Mouse (Mus musculus) midbrain, embryonic 11.5 days (tissue): ENCODE measurements around the gene Atp9a. TPM values are rescaled to one million over a fixed set of nuclear protein-coding genes. Genes with fewer than 3 reads are reported as not detected.
A peak's percentile ranks its signal among the peaks of the same experiment; 100 is the strongest.

ENCODE experiments used
- ATAC-seq: fragments of 200-750 bp; cut with Nextera tagmentation; 2 replicates; pipeline ENCODE4 v1.8.0; 2017; ENCODE audit warnings: moderate TSS enrichment, moderate library complexity; ENCODE audit not compliant: low FRiP score
- DNase-seq: peaks from one replicate; pipeline ENCODE4 v3.0.0; 2015; ENCODE audit warnings: low spot score; ENCODE audit errors: missing footprints
- H3K27ac ChIP-seq: fragments of 300-500 bp; sonication (generic); 2 replicates; pipeline ENCODE4 v1.5.1; 2014; ENCODE audit warnings: low read depth, low read length
- H3K27me3 ChIP-seq: fragments of 300-500 bp; sonication (generic); 2 replicates; pipeline ENCODE4 v1.6.1; 2014; ENCODE audit warnings: mild to moderate bottlenecking, low read length, moderate library complexity, mixed read lengths; ENCODE audit not compliant: control insufficient read depth, insufficient read depth
- H3K36me3 ChIP-seq: fragments of 300-500 bp; sonication (generic); 2 replicates; pipeline ENCODE4 v1.6.1; 2014; ENCODE audit warnings: mild to moderate bottlenecking, low read length, moderate library complexity, mixed read lengths; ENCODE audit not compliant: control insufficient read depth, insufficient read depth
- H3K4me1 ChIP-seq: fragments of 300-500 bp; sonication (generic); 2 replicates; pipeline ENCODE4 v1.6.1; 2014; ENCODE audit warnings: low read length; ENCODE audit not compliant: control insufficient read depth, insufficient read depth
- H3K4me2 ChIP-seq: fragments of 300-500 bp; sonication (generic); 2 replicates; pipeline ENCODE4 v1.6.1; 2014; ENCODE audit warnings: mild to moderate bottlenecking, moderate library complexity
- H3K4me3 ChIP-seq: fragments of 300-500 bp; sonication (generic); 2 replicates; pipeline ENCODE4 v1.5.1; 2014; ENCODE audit warnings: low read depth, low read length
- H3K9ac ChIP-seq: fragments of 300-500 bp; sonication (generic); 2 replicates; pipeline ENCODE4 v1.6.1; 2014; ENCODE audit warnings: low read length
- H3K9me3 ChIP-seq: fragments of 300-500 bp; sonication (generic); 2 replicates; pipeline ENCODE4 v1.6.1; 2016; ENCODE audit warnings: low read length; ENCODE audit not compliant: control insufficient read depth
- WGBS: fragments of 180-500 bp; shearing (Covaris S2); extraction: QIAGEN DNeasy Blood & Tissue Kit; methylation state at CpG from one replicate; pipeline ENCODE4 v1.1.7; 2014; 5-methylcytosine and 5-hydroxymethylcytosine counted together
- polyA plus RNA-seq: library from polyadenylated mRNA; unstranded; fragments of >200 nt; fragmentation: Nextera tagmentation; extraction: Ambion mirVana; gene quantifications from 2 replicates; pipeline ENCODE4 v1.2.1, GENCODE M21; 2014

Atp9a gene
- polyA plus RNA-seq, 1 experiment from 2014 or later, result 16.8 TPM

DNA sequence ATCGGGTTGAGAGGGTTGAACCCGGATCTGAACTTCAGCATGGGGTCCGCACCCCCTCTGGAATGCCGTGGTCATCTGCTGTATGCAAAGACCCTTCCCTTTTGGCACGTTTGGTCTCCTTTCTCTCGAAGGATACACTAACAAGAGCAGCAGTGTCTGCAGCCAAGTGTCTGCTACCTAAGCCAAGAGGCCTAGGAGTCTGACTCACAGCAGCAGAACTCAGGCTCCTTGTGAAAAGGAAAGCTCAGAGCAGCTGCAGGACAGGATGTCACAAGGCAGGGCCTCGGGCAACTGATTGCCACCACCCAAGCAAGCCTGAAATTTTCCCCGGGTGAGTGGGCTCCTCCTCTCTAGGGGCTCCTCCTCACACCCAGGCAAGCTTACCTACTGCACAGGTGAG is 94.0 kb downstream of the Atp9a start:
- Histone ChIP-seq H3K4me3 (no peak overlapping the region), H3K9me3 (no peaks in the 10 kb centered on the region), H3K4me2 (no peak overlapping the region), H3K27me3 (no peaks in the 10 kb centered on the region), H3K9ac (no peak overlapping the region), H3K36me3 (no peaks in the 10 kb centered on the region; the same call in 1 of the 2 replicates), H3K27ac (no peak overlapping the region), H3K4me1 (no peaks in the 10 kb centered on the region)
- no peak for DNase-seq
- no peak for ATAC-seq
- 82% methylated on average over 8 of the region's 8 CpGs for WGBS

DNA sequence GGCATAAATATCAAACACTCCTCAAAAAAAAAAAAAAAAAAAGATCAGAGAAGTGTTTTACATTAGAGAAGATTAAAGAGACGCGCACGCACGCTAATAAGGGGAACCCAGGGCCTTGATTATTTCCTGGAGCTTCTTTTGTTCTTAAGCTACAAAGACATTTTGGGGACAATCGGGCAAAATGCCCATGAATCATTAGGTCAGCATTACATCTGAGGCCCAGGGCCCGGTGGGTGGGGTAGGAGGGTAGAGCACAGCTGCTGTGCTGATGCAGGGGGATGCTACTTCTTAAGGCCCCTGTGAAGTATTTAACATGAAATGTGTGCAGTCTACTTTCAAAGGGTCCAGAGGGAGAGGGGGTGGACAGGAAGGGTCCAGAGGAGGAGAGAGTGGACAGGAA is 97.4 kb downstream of the Atp9a start:
- Histone ChIP-seq H3K4me2 (no peak overlapping the region), H3K36me3 (no peaks in the 10 kb centered on the region; the same call in 1 of the 2 replicates), H3K27me3 (no peaks in the 10 kb centered on the region), H3K4me3 (no peak overlapping the region), H3K27ac (no peak overlapping the region), H3K4me1 (peaks cover 7% of the 10 kb centered on the region; the same call in 1 of the 2 replicates), H3K9me3 (no peaks in the 10 kb centered on the region), H3K9ac (no peak overlapping the region)
- no peak for ATAC-seq
- no peak for DNase-seq
- WGBS, result 68% methylated on average over 6 of the region's 6 CpGs

DNA sequence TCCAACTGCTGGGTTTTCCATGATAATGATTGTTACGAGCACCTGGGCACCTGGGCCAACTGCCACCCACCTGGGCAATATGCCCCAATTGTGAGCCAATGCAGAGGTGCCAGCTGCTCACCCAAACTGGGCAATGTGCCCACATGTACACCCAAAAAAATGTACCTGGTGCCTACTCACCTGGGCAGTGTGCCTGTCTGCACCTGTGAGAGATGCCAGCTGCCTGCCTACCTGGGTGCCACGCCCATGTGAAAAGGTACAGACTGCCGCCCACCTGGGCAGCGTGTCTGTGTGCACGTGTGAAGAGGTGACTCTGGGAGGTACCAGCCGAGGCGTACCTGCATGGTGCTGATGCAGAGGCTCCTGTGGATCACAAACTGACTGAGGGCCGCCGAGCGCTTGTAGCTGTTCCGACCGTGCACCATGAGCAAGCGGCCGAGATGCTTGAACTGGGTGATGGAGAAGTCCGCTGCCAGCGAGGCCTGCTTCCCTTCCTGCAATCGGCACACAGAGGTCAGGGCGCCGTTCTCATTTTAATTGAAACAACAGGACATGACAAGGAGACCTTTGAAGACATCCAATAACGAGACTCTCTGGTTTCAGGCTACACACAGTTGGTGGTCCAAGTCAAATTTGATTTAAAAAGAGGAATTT is 98.6 kb downstream of the Atp9a start:
- Histone ChIP-seq H3K27me3 (no peaks in the 10 kb centered on the region), H3K4me1 (peaks cover 7% of the 10 kb centered on the region; the same call in 1 of the 2 replicates), H3K4me2 (no peak overlapping the region), H3K27ac (no peak overlapping the region), H3K36me3 (no peaks in the 10 kb centered on the region), H3K9me3 (no peaks in the 10 kb centered on the region), H3K9ac (no peak overlapping the region), H3K4me3 (no peak overlapping the region)
- ATAC-seq (no peak), DNase-seq (no peak)
- WGBS, result 84% methylated on average over 20 of the region's 20 CpGs

- H3K9me3 ChIP-seq, result no peaks in the 10 kb centered on the region
- no peaks in the 10 kb centered on the region for H3K36me3 ChIP-seq
- ATAC-seq, result peak; percentile 75
- WGBS, result 56% methylated on average over 11 of the region's 11 CpGs
- H3K4me3 ChIP-seq, result no peak overlapping the region
- no peak overlapping the region for H3K9ac ChIP-seq
- peaks cover 7% of the 10 kb centered on the region; the same call in 1 of the 2 replicates for H3K4me1 ChIP-seq
- no peak overlapping the region for H3K4me2 ChIP-seq
- no peaks in the 10 kb centered on the region for H3K27me3 ChIP-seq
- H3K27ac ChIP-seq, result peak overlapping the region; percentile 49; the same call in 1 of the 2 replicates
- DNase-seq, result no peak
Measured at GRCm38 (mm10) chr2:168642187-168642586, 100.0 kb downstream of the Atp9a start.

DNA sequence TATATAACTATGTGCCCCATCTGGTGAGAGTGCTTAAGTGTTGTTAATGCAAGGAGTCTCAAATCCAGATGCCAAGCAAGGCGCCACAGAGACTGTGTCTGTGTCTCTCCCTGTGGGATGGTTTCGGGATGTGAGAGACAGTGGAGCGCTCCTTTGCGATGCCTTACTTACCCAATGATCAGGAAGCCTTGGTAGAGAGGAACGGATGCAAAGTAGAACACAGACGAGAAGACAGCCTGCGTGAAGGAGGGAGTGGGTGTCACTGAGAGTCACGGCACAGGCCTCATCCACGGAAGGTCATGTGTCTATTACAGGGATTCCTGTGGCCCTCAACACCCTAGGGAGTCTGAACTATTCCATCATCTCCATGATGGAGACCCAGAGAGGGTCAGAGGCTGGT is 101.7 kb downstream of the Atp9a start:
- 92% methylated on average over 9 of the region's 9 CpGs for WGBS
- ATAC-seq (no peak), DNase-seq (no peak)
- Histone ChIP-seq H3K9ac (no peak overlapping the region), H3K4me2 (no peak overlapping the region), H3K4me3 (no peak overlapping the region), H3K4me1 (peaks cover 7% of the 10 kb centered on the region; the same call in 1 of the 2 replicates), H3K9me3 (no peaks in the 10 kb centered on the region), H3K27me3 (no peaks in the 10 kb centered on the region), H3K27ac (no peak overlapping the region), H3K36me3 (no peaks in the 10 kb centered on the region)

DNA sequence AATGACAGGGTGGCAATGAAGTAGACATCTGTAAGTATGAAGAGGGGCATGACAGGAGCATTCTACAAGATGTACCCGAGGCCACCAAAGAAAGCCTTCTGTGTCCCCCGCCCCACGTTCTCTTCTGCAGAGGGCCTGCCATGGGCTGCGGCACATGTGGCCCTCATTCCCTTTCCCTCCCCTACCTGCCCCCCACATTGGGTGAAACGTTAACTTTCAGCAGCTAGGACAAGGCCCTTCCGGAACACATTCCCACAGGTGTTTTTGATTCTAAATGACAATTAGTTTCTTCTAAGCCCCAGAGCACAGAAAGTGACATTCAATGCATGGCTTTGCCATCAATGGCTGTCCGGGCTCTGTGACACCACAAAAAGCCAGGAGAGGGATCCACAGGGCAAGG is 107.3 kb downstream of the Atp9a start:
- no peaks in the 10 kb centered on the region; the same call in 1 of the 2 replicates for H3K36me3 ChIP-seq

GRCm38 (mm10) chr2:168633301-168633816 is 108.8 kb downstream of the Atp9a start:
- H3K9me3 ChIP-seq, result no peaks in the 10 kb centered on the region
- no peak overlapping the region for H3K4me3 ChIP-seq
- no peak overlapping the region for H3K27ac ChIP-seq
- no peaks in the 10 kb centered on the region for H3K27me3 ChIP-seq
- H3K4me1 ChIP-seq, result no peaks in the 10 kb centered on the region
- no peak overlapping the region for H3K9ac ChIP-seq
- H3K36me3 ChIP-seq, result no peaks in the 10 kb centered on the region; the same call in 1 of the 2 replicates
- DNase-seq (no peak), ATAC-seq (no peak)
- 69% methylated on average over 14 of the region's 14 CpGs for WGBS
- no peak overlapping the region for H3K4me2 ChIP-seq

More for the DNA sequence above, 107.3 kb downstream of the Atp9a start:
- Histone ChIP-seq H3K4me3 (no peak overlapping the region), H3K27ac (no peak overlapping the region), H3K27me3 (no peaks in the 10 kb centered on the region), H3K9ac (no peak overlapping the region), H3K4me1 (no peaks in the 10 kb centered on the region), H3K9me3 (no peaks in the 10 kb centered on the region), H3K4me2 (no peak overlapping the region)
- DNase-seq (no peak), ATAC-seq (no peak)
- 83% methylated on average over 7 of the region's 7 CpGs for WGBS

DNA sequence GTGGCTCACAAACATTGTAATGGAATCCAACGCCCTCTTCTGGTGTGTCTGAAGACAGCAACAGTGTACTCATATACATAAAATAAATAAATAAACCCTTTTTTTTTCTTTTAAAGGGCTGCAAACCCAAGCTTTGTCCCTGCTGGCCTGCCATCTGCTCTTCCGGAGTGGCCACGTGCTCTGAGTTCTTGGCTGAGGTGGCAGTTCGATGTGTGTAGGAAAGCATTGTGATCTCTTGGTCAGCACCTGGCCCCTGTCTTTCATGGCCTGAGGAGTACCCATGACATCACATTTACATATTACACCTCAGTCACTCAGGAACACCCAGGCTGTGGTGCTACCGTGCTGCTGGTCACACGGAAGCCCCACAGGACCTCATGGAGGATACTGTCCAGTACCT is 109.7 kb downstream of the Atp9a start:
- H3K36me3 ChIP-seq, result no peaks in the 10 kb centered on the region; the same call in 1 of the 2 replicates
- no peak overlapping the region for H3K27ac ChIP-seq
- no peaks in the 10 kb centered on the region for H3K27me3 ChIP-seq
- no peak for DNase-seq
- no peaks in the 10 kb centered on the region for H3K9me3 ChIP-seq
- no peak overlapping the region for H3K9ac ChIP-seq
- WGBS, result 89% methylated on average over 6 of the region's 6 CpGs
- H3K4me1 ChIP-seq, result no peaks in the 10 kb centered on the region
- ATAC-seq, result no peak
- no peak overlapping the region for H3K4me3 ChIP-seq
- H3K4me2 ChIP-seq, result no peak overlapping the region

DNA sequence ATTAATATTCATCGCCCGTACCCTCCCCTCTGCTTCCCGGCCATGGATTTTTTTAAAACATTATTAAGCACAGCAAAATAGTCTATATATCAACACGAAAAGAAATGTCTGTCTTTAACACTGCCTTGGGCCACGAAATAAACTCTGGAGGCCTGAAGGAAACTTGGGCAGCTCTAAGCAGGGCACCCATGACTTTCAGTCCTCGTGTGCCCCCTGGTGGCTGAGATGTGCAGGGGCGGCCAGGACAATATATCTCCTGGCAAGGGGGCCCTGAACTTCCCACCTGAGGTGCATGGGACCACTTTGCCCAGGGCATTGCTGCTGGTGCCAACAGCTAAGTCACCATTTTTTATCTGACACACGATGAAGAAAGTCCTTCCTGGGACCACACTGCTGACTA is 113.4 kb downstream of the Atp9a start:
- peak; percentile 97 for DNase-seq
- no peak overlapping the region for H3K4me3 ChIP-seq
- peaks cover 3% of the 10 kb centered on the region for H3K4me1 ChIP-seq
- no peak overlapping the region for H3K9ac ChIP-seq
- H3K27ac ChIP-seq, result no peak overlapping the region
- H3K4me2 ChIP-seq, result no peak overlapping the region
- WGBS, result 27% methylated on average over 8 of the region's 8 CpGs
- no peaks in the 10 kb centered on the region; the same call in 1 of the 2 replicates for H3K9me3 ChIP-seq
- no peaks in the 10 kb centered on the region; the same call in 1 of the 2 replicates for H3K36me3 ChIP-seq
- ATAC-seq, result peak; percentile 60; the same call in 1 of the 2 replicates
- H3K27me3 ChIP-seq, result no peaks in the 10 kb centered on the region
